Mouse (Mus musculus) liver, postnatal 0 days (tissue): ENCODE data around the gene Rnf216. TPM values are rescaled to one million over a fixed set of nuclear protein-coding genes. Genes with fewer than 3 reads are reported as not detected.

Experiments
- ATAC-seq: fragments of 200-750 bp; cut with Nextera tagmentation; 2 replicates; pipeline ENCODE4 v1.8.0; 2017; ENCODE audit warnings: mild to moderate bottlenecking, moderate library complexity
- DNase-seq: peaks from one replicate; pipeline ENCODE4 v3.0.0-alpha.2; 2016
- H3K27ac ChIP-seq: fragments of 300-500 bp; sonication (generic); 2 replicates; pipeline ENCODE4 v1.5.1; 2014; ENCODE audit warnings: antibody characterized with exemption, moderate library complexity, mild to moderate bottlenecking, low read depth
- H3K27me3 ChIP-seq: fragments of 300-500 bp; sonication (generic); 2 replicates; pipeline ENCODE4 v1.6.1; 2014; ENCODE audit warnings: low read length, control low read depth, mixed read lengths; ENCODE audit not compliant: insufficient read depth
- H3K36me3 ChIP-seq: fragments of 300-500 bp; sonication (generic); replicated peaks from 2 replicates; pipeline ENCODE4 v1.6.1; 2014; ENCODE audit warnings: mild to moderate bottlenecking, control low read depth, low read length, moderate library complexity, mixed read lengths; ENCODE audit not compliant: insufficient read depth
- H3K4me1 ChIP-seq: fragments of 300-500 bp; sonication (generic); 2 replicates; pipeline ENCODE4 v1.6.1; 2014; ENCODE audit warnings: antibody characterized with exemption, mild to moderate bottlenecking, control low read depth; ENCODE audit not compliant: insufficient read depth
- H3K4me2 ChIP-seq: fragments of 300-500 bp; sonication (generic); 2 replicates; pipeline ENCODE4 v1.6.1; 2014; ENCODE audit warnings: low read depth, mild to moderate bottlenecking, low read length, moderate library complexity, mixed read lengths
- H3K4me3 ChIP-seq: fragments of 300-500 bp; sonication (generic); 2 replicates; pipeline ENCODE4 v1.5.1; 2014; ENCODE audit warnings: low read depth, low read length
- H3K9ac ChIP-seq: fragments of 300-500 bp; sonication (generic); replicated peaks from 2 replicates; pipeline ENCODE4 v1.6.1; 2014; ENCODE audit warnings: mild to moderate bottlenecking, moderate library complexity
- H3K9me3 ChIP-seq: fragments of 300-500 bp; sonication (generic); 2 replicates; pipeline ENCODE4 v1.6.1; 2016; ENCODE audit warnings: mild to moderate bottlenecking, control low read depth, low read length, mixed read lengths
- CTCF ChIP-seq: sonication (generic); IDR thresholded peaks from 2 replicates; pipeline ENCODE4 v1.5.1; 2016; ENCODE audit warnings: antibody characterized with exemption, low read depth
- EP300 ChIP-seq: IDR thresholded peaks from 2 replicates; pipeline ENCODE4 v1.6.1; 2016; ENCODE audit warnings: antibody characterized with exemption, low read depth, mild to moderate bottlenecking
- WGBS: fragments of 180-500 bp; shearing (Covaris S2); extraction: QIAGEN DNeasy Blood & Tissue Kit; methylation state at CpG from one replicate; pipeline ENCODE4 v1.1.7; 2014; ENCODE audit not compliant: insufficient replicate concordance; 5-methylcytosine and 5-hydroxymethylcytosine counted together
- polyA plus RNA-seq: library from polyadenylated mRNA; unstranded; fragments of >200 nt; fragmentation: Nextera tagmentation; extraction: Ambion mirVana; gene quantifications from 2 replicates; pipeline ENCODE4 v1.2.1, GENCODE M21; 2015

The Rnf216 gene
- polyA plus RNA-seq, 1 experiment from 2014 or later, result 10.5 TPM

DNA sequence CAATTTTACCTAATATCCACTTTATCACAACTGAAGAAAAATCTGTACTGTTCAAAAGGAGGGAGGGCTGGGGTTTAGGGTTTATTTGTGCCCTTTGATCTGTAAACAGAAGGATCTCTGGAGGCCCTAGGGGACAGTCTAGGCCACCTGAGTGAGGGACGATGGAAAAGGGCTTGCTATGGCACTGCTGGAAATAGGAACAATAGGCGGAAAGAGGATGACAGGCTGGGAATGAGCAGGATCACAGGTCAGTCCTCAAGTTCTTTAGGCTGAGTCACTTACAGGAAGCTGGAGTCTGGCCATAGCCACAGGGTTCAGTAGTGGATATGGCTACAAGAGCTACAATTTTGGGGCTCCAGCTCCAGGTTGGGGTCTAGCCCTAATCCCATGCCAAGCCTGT lies 114.6 kb downstream of the Rnf216 start:
- H3K4me3 ChIP-seq, result no peak overlapping the region
- DNase-seq (no peak), ATAC-seq (peak; percentile 60)
- H3K4me2 ChIP-seq, result no peak overlapping the region
- WGBS, result 58% methylated on average over 2 of the region's 2 CpGs
- no peak for TF ChIP-seq EP300
- no peak for TF ChIP-seq CTCF
- no peak overlapping the region for H3K9ac ChIP-seq
- H3K9me3 ChIP-seq, result no peaks in the 10 kb centered on the region
- no peak overlapping the region for H3K27ac ChIP-seq
- no peaks in the 10 kb centered on the region for H3K27me3 ChIP-seq
- H3K4me1 ChIP-seq, result peaks cover 17% of the 10 kb centered on the region
- peaks cover 17% of the 10 kb centered on the region for H3K36me3 ChIP-seq

DNA sequence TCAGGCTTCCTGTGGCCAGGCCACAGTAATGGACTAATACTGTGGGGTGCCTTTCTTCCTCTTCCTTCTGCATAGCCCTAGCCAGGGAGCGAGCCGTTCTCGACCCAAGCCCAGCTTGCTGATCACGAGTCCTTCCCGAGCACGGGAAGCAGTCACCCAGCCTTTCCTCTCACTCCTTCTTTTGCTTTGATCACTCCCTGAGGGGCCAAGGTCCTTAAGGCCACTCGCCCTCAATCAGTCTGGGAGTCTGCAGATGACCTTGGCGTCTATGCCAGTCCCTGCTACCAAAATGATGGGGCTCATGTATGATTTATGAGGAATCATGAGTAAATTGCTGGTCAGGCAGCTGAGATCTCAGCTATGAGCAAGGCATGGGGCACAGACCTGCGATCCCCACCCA lies 115.3 kb downstream of the Rnf216 start:
- WGBS, result 63% methylated on average over 9 of the region's 9 CpGs
- TF ChIP-seq EP300 (no peak), CTCF (no peak)
- H3K9ac ChIP-seq, result no peak overlapping the region
- no peak overlapping the region for H3K4me2 ChIP-seq
- H3K4me3 ChIP-seq, result no peak overlapping the region
- peaks cover 20% of the 10 kb centered on the region for H3K36me3 ChIP-seq
- DNase-seq (no peak), ATAC-seq (no peak)
- H3K4me1 ChIP-seq, result peaks cover 17% of the 10 kb centered on the region
- H3K9me3 ChIP-seq, result no peaks in the 10 kb centered on the region
- H3K27ac ChIP-seq, result no peak overlapping the region
- H3K27me3 ChIP-seq, result no peaks in the 10 kb centered on the region

DNA sequence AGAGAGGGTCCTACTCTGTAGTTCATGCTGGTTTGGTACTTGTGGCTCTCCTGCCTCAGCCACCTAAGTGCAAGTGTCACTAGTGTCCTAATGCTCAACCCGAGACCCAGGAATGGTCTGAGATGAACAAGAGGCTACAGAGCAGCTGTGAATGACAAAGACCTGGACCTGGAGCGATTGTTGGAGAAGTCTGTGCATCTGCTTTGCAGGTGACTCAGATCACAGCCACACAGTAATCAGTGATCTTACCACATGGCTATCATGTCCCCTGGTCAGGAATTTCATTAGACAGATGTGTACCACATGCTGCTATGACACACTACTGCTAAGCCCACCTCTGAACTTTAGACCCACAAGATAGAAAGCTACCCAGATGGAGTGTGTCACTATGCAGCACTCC lies 118.0 kb downstream of the Rnf216 start:
- DNase-seq (no peak), ATAC-seq (no peak)
- H3K36me3 ChIP-seq, result peaks cover 38% of the 10 kb centered on the region

DNA sequence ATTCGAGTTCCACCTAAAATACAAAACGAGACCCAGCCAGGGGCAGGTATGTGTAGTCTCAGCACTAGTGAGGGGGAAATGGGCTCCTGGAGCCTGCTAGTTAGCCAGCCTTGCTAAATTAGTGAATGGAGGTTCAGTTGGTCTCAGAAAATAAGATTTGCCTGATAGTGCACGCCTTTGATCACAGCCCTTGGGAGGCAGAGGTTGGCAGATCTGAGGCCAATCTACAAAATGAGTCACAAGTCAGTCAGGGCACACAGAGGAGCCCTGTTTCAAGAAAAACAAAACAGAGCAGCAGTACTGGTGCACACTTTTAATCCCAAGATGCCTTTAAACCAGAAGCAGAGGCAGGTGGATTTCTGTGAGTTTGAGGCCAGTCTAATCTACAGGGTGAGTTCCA lies 123.6 kb downstream of the Rnf216 start:
- Histone ChIP-seq H3K36me3 (peaks cover 31% of the 10 kb centered on the region), H3K4me2 (no peak overlapping the region)

More for the DNA sequence above, 118.0 kb downstream of the Rnf216 start:
- H3K9me3 ChIP-seq, result no peaks in the 10 kb centered on the region
- 87% methylated on average over 2 of the region's 2 CpGs for WGBS
- H3K27me3 ChIP-seq, result no peaks in the 10 kb centered on the region
- H3K9ac ChIP-seq, result no peak overlapping the region
- TF ChIP-seq CTCF (no peak), EP300 (no peak)
- H3K4me3 ChIP-seq, result no peak overlapping the region
- peaks cover 9% of the 10 kb centered on the region for H3K4me1 ChIP-seq
- no peak overlapping the region for H3K27ac ChIP-seq
- H3K4me2 ChIP-seq, result no peak overlapping the region

DNA sequence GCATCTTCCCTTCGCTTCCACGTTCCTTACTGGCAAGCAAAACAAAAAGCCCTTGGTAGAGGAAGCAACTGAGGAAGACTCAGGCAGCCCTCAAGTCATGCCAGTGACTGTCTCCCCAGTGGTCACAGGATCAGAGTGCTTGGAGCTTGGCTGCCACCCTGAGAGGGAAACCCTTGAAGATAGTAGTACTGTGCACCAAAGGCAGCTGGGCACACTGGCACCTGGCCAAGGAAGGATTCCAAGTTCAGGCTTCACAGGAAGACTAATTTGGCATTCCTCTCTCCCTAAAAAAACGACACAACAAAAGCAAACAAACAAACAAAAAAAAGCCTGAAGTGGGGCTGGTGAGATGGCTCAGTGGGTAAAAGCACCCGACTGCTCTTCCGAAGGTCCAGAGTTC lies 124.3 kb downstream of the Rnf216 start:
- TF ChIP-seq CTCF (no peak), EP300 (no peak)
- peaks cover 2% of the 10 kb centered on the region; the same call in 1 of the 2 replicates for H3K4me1 ChIP-seq
- ATAC-seq (no peak), DNase-seq (no peak)
- no peaks in the 10 kb centered on the region for H3K9me3 ChIP-seq
- no peaks in the 10 kb centered on the region for H3K27me3 ChIP-seq
- H3K27ac ChIP-seq, result no peak overlapping the region
- 79% methylated on average over 5 of the region's 5 CpGs for WGBS
- no peak overlapping the region for H3K9ac ChIP-seq
- peaks cover 31% of the 10 kb centered on the region for H3K36me3 ChIP-seq
- no peak overlapping the region for H3K4me3 ChIP-seq
- no peak overlapping the region for H3K4me2 ChIP-seq

More for the DNA sequence above, 123.6 kb downstream of the Rnf216 start:
- peaks cover 2% of the 10 kb centered on the region; the same call in 1 of the 2 replicates for H3K4me1 ChIP-seq
- no peak overlapping the region for H3K4me3 ChIP-seq
- ATAC-seq, result no peak
- no peak overlapping the region for H3K27ac ChIP-seq
- WGBS, result 78% methylated on average over 3 of the region's 3 CpGs
- H3K27me3 ChIP-seq, result no peaks in the 10 kb centered on the region
- H3K9me3 ChIP-seq, result no peaks in the 10 kb centered on the region
- DNase-seq, result no peak
- TF ChIP-seq EP300, result no peak
- TF ChIP-seq CTCF, result no peak
- no peak overlapping the region for H3K9ac ChIP-seq

DNA sequence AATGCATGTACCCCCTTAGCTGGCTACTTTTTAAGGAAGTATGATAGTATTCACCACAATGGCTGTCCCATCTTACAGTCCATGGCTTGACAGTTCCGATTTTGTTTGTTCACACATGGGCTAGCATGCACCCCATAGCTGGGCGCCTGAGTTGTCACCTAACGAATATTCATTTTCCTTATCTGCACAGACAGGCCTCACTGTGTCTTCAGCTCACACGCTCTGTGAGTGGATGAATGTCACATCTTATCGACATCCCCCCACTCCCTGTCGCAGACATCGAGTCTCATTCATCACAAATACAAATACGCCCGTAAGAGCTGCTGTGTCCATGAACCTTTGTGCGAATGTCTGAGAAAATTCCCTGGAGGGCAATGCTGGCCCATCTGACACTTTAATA lies 128.5 kb downstream of the Rnf216 start:
- Histone ChIP-seq H3K27ac (no peak overlapping the region), H3K4me2 (no peak overlapping the region), H3K27me3 (no peaks in the 10 kb centered on the region), H3K9me3 (no peaks in the 10 kb centered on the region), H3K4me3 (no peak overlapping the region), H3K4me1 (peaks cover 2% of the 10 kb centered on the region; the same call in 1 of the 2 replicates), H3K36me3 (no peaks in the 10 kb centered on the region), H3K9ac (no peak overlapping the region)
- DNase-seq (no peak), ATAC-seq (peak; percentile 82)
- TF ChIP-seq EP300, result peak; percentile 65; the same call in 1 of the 2 replicates
- TF ChIP-seq CTCF, result no peak
- 45% methylated on average over 10 of the region's 10 CpGs for WGBS

DNA sequence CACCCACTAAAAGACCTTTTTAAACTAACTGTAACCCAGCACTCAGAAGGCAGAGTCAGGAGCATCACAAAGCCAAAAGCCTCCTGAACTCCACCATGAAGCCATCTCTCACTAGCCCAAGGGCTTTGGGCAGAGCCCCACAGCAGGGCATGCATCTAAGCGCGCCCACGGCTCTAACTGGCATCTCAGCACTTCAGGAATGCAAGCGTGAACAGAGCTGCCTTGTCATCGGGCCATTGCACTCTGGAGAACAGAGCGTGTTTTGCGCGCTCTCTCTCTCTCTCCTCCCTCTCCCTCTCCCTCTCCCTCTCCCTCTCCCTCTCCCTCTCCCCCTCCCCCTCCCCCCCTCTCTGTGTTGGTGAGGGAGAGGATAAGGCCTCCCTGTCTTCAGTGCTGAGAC lies 129.6 kb downstream of the Rnf216 start:
- Histone ChIP-seq H3K4me1 (peaks cover 2% of the 10 kb centered on the region; the same call in 1 of the 2 replicates), H3K9ac (no peak overlapping the region), H3K27me3 (no peaks in the 10 kb centered on the region), H3K9me3 (no peaks in the 10 kb centered on the region), H3K4me3 (no peak overlapping the region), H3K27ac (no peak overlapping the region), H3K36me3 (no peaks in the 10 kb centered on the region), H3K4me2 (no peak overlapping the region)
- ATAC-seq (no peak), DNase-seq (no peak)
- TF ChIP-seq CTCF (no peak), EP300 (no peak)
- 84% methylated on average over 8 of the region's 8 CpGs for WGBS
